Mouse (Mus musculus) embryo, embryonic 10 days (tissue): ENCODE results near the gene Nfatc2.
A peak's percentile ranks its signal among the peaks of the same experiment; 100 is the strongest.

Experiments used
- DNase-seq: peaks from one replicate; pipeline ENCODE4 v3.0.0-alpha.2; 2015; ENCODE audit warnings: low spot score

The Nfatc2 gene

GRCm38 (mm10) chr2:168532061-168532833 is 69.2 kb downstream of the Nfatc2 start:
- no peak for DNase-seq

- DNase-seq, result no peak
These were observed 72.9 kb downstream of the Nfatc2 start for GRCm38 (mm10) chr2:168528551-168528950.

GRCm38 (mm10) chr2:168527430-168527792 is 74.0 kb downstream of the Nfatc2 start:
- DNase-seq, result no peak

GRCm38 (mm10) chr2:168526547-168527429 is 74.7 kb downstream of the Nfatc2 start:
- no peak for DNase-seq

GRCm38 (mm10) chr2:168525391-168526154 is 75.9 kb downstream of the Nfatc2 start:
- peak; percentile 18 for DNase-seq

- peak; percentile 86 for DNase-seq
These were observed 76.5 kb downstream of the Nfatc2 start for GRCm38 (mm10) chr2:168524905-168525381.

GRCm38 (mm10) chr2:168522247-168522646 is 79.2 kb downstream of the Nfatc2 start:
- DNase-seq, result no peak

GRCm38 (mm10) chr2:168520771-168521170 is 80.7 kb downstream of the Nfatc2 start:
- DNase-seq, result no peak

GRCm38 (mm10) chr2:168519589-168519988 is 81.9 kb downstream of the Nfatc2 start:
- DNase-seq, result no peak

GRCm38 (mm10) chr2:168518256-168518659 is 83.2 kb downstream of the Nfatc2 start:
- DNase-seq, result no peak

- no peak for DNase-seq
These were observed 83.7 kb downstream of the Nfatc2 start for GRCm38 (mm10) chr2:168517774-168518173.

- no peak for DNase-seq
These were observed 84.7 kb downstream of the Nfatc2 start for GRCm38 (mm10) chr2:168516717-168517116.

GRCm38 (mm10) chr2:168515466-168515865 is 86.0 kb downstream of the Nfatc2 start:
- no peak for DNase-seq

- no peak for DNase-seq
These were observed 87.3 kb downstream of the Nfatc2 start for GRCm38 (mm10) chr2:168514131-168514530.

- no peak for DNase-seq
These were observed 89.9 kb downstream of the Nfatc2 start for GRCm38 (mm10) chr2:168511529-168511928.

- DNase-seq, result no peak
These were observed 92.8 kb downstream of the Nfatc2 start for GRCm38 (mm10) chr2:168508469-168509198.

- no peak for DNase-seq
These were observed 96.8 kb downstream of the Nfatc2 start for GRCm38 (mm10) chr2:168504431-168505182.

GRCm38 (mm10) chr2:168503735-168504134 is 97.7 kb downstream of the Nfatc2 start:
- DNase-seq, result no peak

GRCm38 (mm10) chr2:168500750-168501149 is 100.7 kb downstream of the Nfatc2 start:
- DNase-seq, result no peak

- no peak for DNase-seq
These were observed 101.2 kb downstream of the Nfatc2 start for GRCm38 (mm10) chr2:168500244-168500643.

GRCm38 (mm10) chr2:168491791-168492190 is 109.7 kb downstream of the Nfatc2 start:
- no peak for DNase-seq
